Mouse (Mus musculus) lung, embryonic 14.5 days (tissue): Measurements from ENCODE around the gene Hoxa4. TPM values are rescaled to one million over a fixed set of nuclear protein-coding genes. Genes with fewer than 3 reads are reported as not detected.

Experiments used
- ATAC-seq: fragments of 200-750 bp; cut with Nextera tagmentation; 2 replicates; pipeline ENCODE4 v1.8.0; 2017; ENCODE audit warnings: mild to moderate bottlenecking, moderate TSS enrichment, moderate library complexity; ENCODE audit not compliant: insufficient read depth
- DNase-seq: peaks from one replicate; pipeline ENCODE4 v3.0.0-alpha.2; 2015
- H3K27ac ChIP-seq: fragments of 300-500 bp; sonication (generic); 2 replicates; pipeline ENCODE4 v1.5.1; 2014; ENCODE audit warnings: low read depth, mild to moderate bottlenecking, moderate library complexity
- H3K27me3 ChIP-seq: fragments of 300-500 bp; sonication (generic); 2 replicates; pipeline ENCODE4 v1.6.1; 2014; ENCODE audit warnings: low read length, control low read depth; ENCODE audit not compliant: insufficient read depth
- H3K36me3 ChIP-seq: fragments of 300-500 bp; sonication (generic); 2 replicates; pipeline ENCODE4 v1.6.1; 2014; ENCODE audit warnings: control low read depth; ENCODE audit not compliant: insufficient read depth
- H3K4me1 ChIP-seq: fragments of 300-500 bp; sonication (generic); 2 replicates; pipeline ENCODE4 v1.6.1; 2014; ENCODE audit warnings: antibody characterized with exemption, control low read depth; ENCODE audit not compliant: insufficient read depth
- H3K4me2 ChIP-seq: fragments of 300-500 bp; sonication (generic); 2 replicates; pipeline ENCODE4 v1.6.1; 2014; ENCODE audit warnings: mild to moderate bottlenecking
- H3K4me3 ChIP-seq: fragments of 300-500 bp; sonication (generic); 2 replicates; pipeline ENCODE4 v1.5.1; 2014; ENCODE audit warnings: low read depth, low read length
- H3K9ac ChIP-seq: fragments of 300-500 bp; sonication (generic); 2 replicates; pipeline ENCODE4 v1.6.1; 2014
- H3K9me3 ChIP-seq: fragments of 300-500 bp; sonication (generic); 2 replicates; pipeline ENCODE4 v1.6.1; 2016; ENCODE audit warnings: low read depth, low read length, control low read depth
- CTCF ChIP-seq: IDR thresholded peaks from 2 replicates; pipeline ENCODE4 v1.5.1; 2016; ENCODE audit warnings: antibody characterized with exemption, low read depth
- WGBS: fragments of 180-500 bp; shearing (Covaris S2); extraction: QIAGEN DNeasy Blood & Tissue Kit; methylation state at CpG from one replicate; pipeline ENCODE4 v1.1.7; 2014; 5-methylcytosine and 5-hydroxymethylcytosine counted together
- polyA plus RNA-seq: library from polyadenylated mRNA; unstranded; fragments of >200 nt; fragmentation: Nextera tagmentation; extraction: Ambion mirVana; gene quantifications from 2 replicates; pipeline ENCODE4 v1.2.1, GENCODE M21; 2014

The Hoxa4 gene
- polyA plus RNA-seq, 1 experiment from 2014 or later, result 7.0 TPM

DNA sequence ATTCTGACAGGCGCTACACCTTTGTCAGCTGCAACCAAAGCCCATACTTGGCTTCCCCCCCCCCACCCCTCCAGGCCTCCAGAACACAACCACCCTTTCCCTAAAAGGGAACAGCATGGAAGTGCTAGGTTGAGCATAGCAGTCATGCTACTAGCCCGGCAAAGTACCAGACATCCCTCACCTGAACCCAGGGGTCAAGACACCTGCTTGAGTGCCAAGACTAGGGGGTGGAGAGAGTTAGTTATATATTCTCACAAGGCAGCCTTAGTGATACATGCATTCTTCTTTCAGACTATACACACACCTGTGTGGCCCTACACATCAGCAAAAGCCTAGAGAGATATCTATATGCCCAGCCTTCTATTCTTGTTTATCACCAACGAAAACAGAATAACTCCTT is 5.7 kb downstream of the Hoxa4 start:
- no peak for TF ChIP-seq CTCF
- ATAC-seq, result no peak
- 23% methylated on average over 3 of the region's 3 CpGs for WGBS

GRCm38 (mm10) chr6:52185222-52185621 is 6.3 kb downstream of the Hoxa4 start:
- peaks cover 43% of the 10 kb centered on the region for H3K27me3 ChIP-seq
- H3K4me2 ChIP-seq, result peak overlapping the region; percentile 53
- peak; percentile 90 for DNase-seq
- H3K4me3 ChIP-seq, result peak overlapping the region; percentile 13; the same call in 1 of the 2 replicates
- peak overlapping the region; percentile 77 for H3K27ac ChIP-seq
- peaks cover 46% of the 10 kb centered on the region for H3K4me1 ChIP-seq
- H3K36me3 ChIP-seq, result peaks cover 3% of the 10 kb centered on the region; the same call in 1 of the 2 replicates
- no peaks in the 10 kb centered on the region for H3K9me3 ChIP-seq
- 2% methylated on average over 19 of the region's 19 CpGs for whole genome bisulfite sequencing
- peak overlapping the region; percentile 6; the same call in 1 of the 2 replicates for H3K9ac ChIP-seq
- TF ChIP-seq CTCF, result no peak
- ATAC-seq, result no peak

More for the DNA sequence above, 5.7 kb downstream of the Hoxa4 start:
- peak overlapping the region; percentile 53 for H3K4me2 ChIP-seq
- H3K27ac ChIP-seq, result peak overlapping the region; percentile 77; the same call in 1 of the 2 replicates
- peaks cover 45% of the 10 kb centered on the region for H3K27me3 ChIP-seq
- peaks cover 45% of the 10 kb centered on the region for H3K4me1 ChIP-seq
- H3K36me3 ChIP-seq, result peaks cover 3% of the 10 kb centered on the region; the same call in 1 of the 2 replicates
- H3K4me3 ChIP-seq, result no peak overlapping the region
- no peak for DNase-seq
- H3K9me3 ChIP-seq, result no peaks in the 10 kb centered on the region
- no peak overlapping the region for H3K9ac ChIP-seq

DNA sequence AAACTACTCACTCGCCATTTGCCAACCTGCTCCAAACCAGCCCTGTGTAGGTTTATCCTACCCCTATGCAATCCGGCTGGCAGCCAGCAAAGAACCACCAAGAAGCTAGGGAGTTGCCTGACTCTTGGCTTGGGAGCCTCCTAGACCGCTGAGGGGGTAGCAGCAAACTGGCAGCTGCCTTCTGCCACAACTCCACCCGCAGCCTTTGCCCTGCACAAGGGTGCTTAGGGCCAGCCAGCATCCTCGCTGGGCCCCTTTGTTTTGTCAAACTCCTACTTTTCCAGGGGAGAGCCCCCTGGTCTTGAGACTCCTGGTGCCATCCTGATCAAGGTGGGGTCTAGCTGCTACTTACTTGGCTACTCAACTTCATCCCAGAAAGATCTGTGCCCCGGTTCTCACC is 6.9 kb downstream of the Hoxa4 start:
- 15% methylated on average over 6 of the region's 6 CpGs for WGBS
- ATAC-seq (no peak), DNase-seq (no peak)
- H3K27ac ChIP-seq, result peak overlapping the region; percentile 77
- peaks cover 42% of the 10 kb centered on the region for H3K4me1 ChIP-seq
- H3K9me3 ChIP-seq, result no peaks in the 10 kb centered on the region
- H3K27me3 ChIP-seq, result peaks cover 38% of the 10 kb centered on the region
- H3K4me3 ChIP-seq, result peak overlapping the region; percentile 13; the same call in 1 of the 2 replicates
- H3K4me2 ChIP-seq, result peak overlapping the region; percentile 53
- peak overlapping the region; percentile 6; the same call in 1 of the 2 replicates for H3K9ac ChIP-seq
- H3K36me3 ChIP-seq, result no peaks in the 10 kb centered on the region; the same call in 1 of the 2 replicates
- no peak for TF ChIP-seq CTCF

- no peak for TF ChIP-seq CTCF
- DNase-seq, result no peak
- Histone ChIP-seq H3K36me3 (no peaks in the 10 kb centered on the region; the same call in 1 of the 2 replicates), H3K27ac (peak overlapping the region; percentile 77), H3K9me3 (no peaks in the 10 kb centered on the region), H3K9ac (peak overlapping the region; percentile 24; the same call in 1 of the 2 replicates), H3K4me2 (peak overlapping the region; percentile 29), H3K4me3 (no peak overlapping the region), H3K4me1 (peaks cover 41% of the 10 kb centered on the region), H3K27me3 (peaks cover 32% of the 10 kb centered on the region)
- WGBS, result 16% methylated on average over 10 of the region's 10 CpGs
- ATAC-seq, result no peak
Measured at GRCm38 (mm10) chr6:52183311-52184080, 8.1 kb downstream of the Hoxa4 start.

- Histone ChIP-seq H3K4me1 (peaks cover 35% of the 10 kb centered on the region), H3K4me2 (peak overlapping the region; percentile 29), H3K9ac (peak overlapping the region; percentile 24; the same call in 1 of the 2 replicates), H3K27me3 (peaks cover 35% of the 10 kb centered on the region), H3K9me3 (no peaks in the 10 kb centered on the region), H3K36me3 (no peaks in the 10 kb centered on the region; the same call in 1 of the 2 replicates), H3K4me3 (no peak overlapping the region), H3K27ac (peak overlapping the region; percentile 77)
- DNase-seq (no peak), ATAC-seq (no peak)
- 41% methylated on average over 1 of the region's 1 CpGs for WGBS
- TF ChIP-seq CTCF, result no peak
Measured at GRCm38 (mm10) chr6:52182793-52183192, 8.8 kb downstream of the Hoxa4 start.

DNA sequence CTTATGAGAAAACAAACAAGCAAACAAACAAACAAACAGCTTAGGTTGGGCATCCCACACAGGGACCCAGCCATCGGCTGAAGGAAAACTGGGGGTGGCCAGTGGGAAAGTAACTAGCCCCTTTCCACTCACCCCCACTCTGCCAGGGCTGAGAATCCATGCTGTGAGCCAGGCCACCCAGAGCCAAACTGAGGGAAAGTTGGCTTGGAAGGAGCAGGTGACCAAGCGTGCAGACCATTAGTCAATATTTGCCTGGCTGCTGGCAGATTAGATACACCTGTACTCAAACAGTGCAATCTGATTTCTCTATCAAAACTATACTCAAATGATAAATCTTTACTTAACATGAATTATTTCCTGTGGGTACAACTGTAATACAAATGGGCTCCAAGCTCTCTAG is 9.5 kb downstream of the Hoxa4 start:
- peaks cover 33% of the 10 kb centered on the region for H3K4me1 ChIP-seq
- 23% methylated on average over 2 of the region's 2 CpGs for WGBS
- H3K27me3 ChIP-seq, result peaks cover 41% of the 10 kb centered on the region
- no peaks in the 10 kb centered on the region; the same call in 1 of the 2 replicates for H3K36me3 ChIP-seq
- peak overlapping the region; percentile 15; the same call in 1 of the 2 replicates for H3K27ac ChIP-seq
- DNase-seq, result no peak
- ATAC-seq, result no peak
- H3K9ac ChIP-seq, result no peak overlapping the region
- no peak for TF ChIP-seq CTCF
- H3K4me2 ChIP-seq, result peak overlapping the region; percentile 79; the same call in 1 of the 2 replicates
- H3K9me3 ChIP-seq, result no peaks in the 10 kb centered on the region
- H3K4me3 ChIP-seq, result no peak overlapping the region

GRCm38 (mm10) chr6:52180726-52181125 is 10.8 kb downstream of the Hoxa4 start:
- no peak for ATAC-seq
- no peak for DNase-seq
- H3K9ac ChIP-seq, result peak overlapping the region; percentile 98
- peak overlapping the region; percentile 63 for H3K4me3 ChIP-seq
- H3K27me3 ChIP-seq, result peaks cover 35% of the 10 kb centered on the region
- H3K27ac ChIP-seq, result peak overlapping the region; percentile 98
- 22% methylated on average over 3 of the region's 3 CpGs for WGBS
- TF ChIP-seq CTCF, result no peak
- H3K4me1 ChIP-seq, result peaks cover 30% of the 10 kb centered on the region
- no peaks in the 10 kb centered on the region; the same call in 1 of the 2 replicates for H3K36me3 ChIP-seq
- H3K4me2 ChIP-seq, result peak overlapping the region; percentile 79
- H3K9me3 ChIP-seq, result no peaks in the 10 kb centered on the region
